Mouse (Mus musculus): Measurements from ENCODE around the gene Nprl3. TPM values are rescaled to one million over a fixed set of nuclear protein-coding genes. Genes with fewer than 3 reads are reported as not detected.
A peak's percentile ranks its signal among the peaks of the same experiment; 100 is the strongest.

Nprl3 gene
- total RNA-seq, 2 experiments from 2014 or later = 26.1 to 33.5 TPM

DNA sequence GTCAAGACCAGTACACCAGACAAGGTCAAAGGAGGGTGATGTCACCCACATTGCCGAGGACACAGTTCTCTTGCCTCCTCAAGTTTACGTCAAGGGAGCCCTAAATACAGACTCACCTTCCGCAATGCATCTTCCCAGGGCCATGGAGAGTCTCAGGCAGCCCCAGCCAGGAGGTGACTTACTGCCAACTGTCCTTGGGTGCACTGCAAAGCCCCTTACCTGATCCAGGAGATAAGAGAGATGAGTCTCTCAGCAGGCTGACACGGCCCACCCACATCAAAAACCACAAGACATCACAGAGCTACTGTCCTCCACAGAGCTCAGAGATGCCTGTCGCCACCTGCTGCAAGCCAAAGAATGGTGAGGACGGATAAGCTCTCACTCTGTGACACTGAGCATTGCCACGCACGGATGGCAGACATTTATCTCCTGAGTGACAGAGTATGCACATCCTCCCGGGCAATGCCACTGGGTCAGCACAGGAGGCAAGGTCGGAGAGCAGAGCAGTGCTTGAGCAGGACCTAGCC, 67.4 kb downstream of the Nprl3 start, which contains the start of gene Il9r:
Gene Il9r (minus strand): TSS at position 205 of the 527 bp plus-strand sequence.
- DNase-seq (ENCODE audit: low spot score in 2 of 2) = peak in 1 of 2 experiments; percentile 12

DNA sequence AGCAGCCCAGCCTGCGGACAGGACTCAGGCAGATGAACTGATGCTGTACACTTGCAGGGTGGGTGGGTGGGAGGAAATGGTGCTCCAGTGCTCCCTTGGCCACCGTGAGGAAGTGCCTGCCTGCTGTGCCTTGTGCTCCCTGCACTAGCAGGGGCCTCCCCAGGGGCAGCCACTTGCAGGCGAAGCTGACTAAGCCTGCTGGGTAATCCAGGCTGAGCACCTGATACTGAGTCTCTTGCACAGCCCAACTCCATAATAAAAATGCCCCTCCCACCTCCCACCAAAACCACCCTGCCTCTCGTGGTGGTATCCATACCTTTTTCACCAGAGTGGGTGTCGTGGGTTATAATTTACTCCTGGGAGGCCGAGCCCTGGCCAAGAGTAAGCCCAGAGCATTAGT, 68.3 kb downstream of the Nprl3 start:
- DNase-seq (ENCODE audit: low spot score in 2 of 2) = peak in 1 of 2 experiments; percentile 10

DNA sequence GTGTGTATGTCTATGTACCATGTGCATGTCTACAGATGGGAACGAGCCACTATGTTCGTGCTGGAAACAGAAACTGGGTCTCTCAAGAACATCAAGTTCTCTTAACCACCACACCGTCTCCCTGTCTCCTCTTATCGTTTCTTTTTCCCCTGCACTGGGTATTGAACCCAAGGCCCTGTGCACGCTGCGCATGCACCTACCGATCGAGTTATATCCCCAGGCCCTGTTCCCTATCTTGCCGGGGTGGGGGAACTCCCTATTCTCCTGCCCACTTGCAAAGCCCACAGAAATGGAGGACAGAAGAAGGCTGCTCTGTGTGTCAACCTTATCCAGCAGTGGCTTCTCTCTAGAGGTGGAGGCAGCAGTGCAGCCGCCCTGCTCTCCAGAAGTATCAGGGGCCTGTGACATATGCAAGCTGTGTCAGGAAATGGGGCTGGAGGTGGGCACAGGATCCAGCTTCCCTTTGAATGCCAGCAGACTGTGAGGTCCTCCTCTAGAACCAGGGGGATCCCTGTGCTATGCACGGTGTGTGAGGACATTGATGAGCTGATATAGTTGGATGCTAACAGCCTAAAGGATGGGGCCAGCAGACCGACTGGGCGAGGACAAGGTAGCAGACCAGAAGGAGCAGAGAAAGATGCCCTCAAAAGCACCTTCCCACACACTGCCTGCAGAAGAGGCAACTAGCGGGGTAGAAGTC, 69.1 kb downstream of the Nprl3 start:
- DNase-seq (ENCODE audit: low spot score in 2 of 2) = peak in 1 of 2 experiments; percentile 10

DNA sequence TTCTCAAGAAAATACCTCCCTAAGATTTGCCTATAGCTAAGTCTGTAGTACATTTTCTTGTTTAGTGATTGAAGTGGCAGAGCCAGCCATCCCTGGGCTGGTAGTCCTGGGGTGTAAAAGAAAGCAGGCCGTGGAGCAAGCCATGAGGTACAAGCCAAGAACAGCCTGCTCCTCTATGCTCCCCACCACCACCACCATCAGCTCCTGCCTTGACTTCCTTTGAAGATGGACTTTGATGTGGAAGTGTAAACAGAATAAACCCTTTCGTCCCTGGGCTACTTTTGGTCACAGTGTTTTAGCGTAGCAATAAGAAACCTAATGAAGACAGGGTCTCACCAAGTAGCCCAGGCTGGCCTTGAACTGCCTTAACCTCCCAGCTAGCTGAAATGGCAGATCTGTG, 69.7 kb downstream of the Nprl3 start:
- peak in 1 of 2 experiments; percentile 3 for DNase-seq (ENCODE audit: low spot score in 2 of 2)

DNA sequence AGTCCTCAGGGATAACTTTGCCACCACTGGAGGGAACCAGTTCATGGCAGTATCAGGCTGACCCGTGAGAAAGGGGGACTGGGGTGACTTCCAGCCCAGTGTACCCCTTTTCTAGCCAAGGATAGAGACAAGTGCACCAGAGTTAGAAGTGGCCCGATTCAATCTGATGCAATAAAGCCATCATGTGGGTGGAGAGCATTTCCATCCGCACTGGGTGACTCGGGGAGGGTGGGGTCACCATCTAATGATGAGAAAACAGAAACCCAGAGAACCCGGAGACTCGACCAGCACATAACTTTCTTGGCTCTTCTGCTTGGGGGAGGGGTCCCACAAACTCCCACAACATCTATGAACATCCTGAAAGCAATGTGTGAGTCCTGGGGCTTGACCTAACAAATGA, 70.8 kb downstream of the Nprl3 start:
- DNase-seq (ENCODE audit: low spot score in 2 of 2) = peak in 1 of 2 experiments; percentile 10

DNA sequence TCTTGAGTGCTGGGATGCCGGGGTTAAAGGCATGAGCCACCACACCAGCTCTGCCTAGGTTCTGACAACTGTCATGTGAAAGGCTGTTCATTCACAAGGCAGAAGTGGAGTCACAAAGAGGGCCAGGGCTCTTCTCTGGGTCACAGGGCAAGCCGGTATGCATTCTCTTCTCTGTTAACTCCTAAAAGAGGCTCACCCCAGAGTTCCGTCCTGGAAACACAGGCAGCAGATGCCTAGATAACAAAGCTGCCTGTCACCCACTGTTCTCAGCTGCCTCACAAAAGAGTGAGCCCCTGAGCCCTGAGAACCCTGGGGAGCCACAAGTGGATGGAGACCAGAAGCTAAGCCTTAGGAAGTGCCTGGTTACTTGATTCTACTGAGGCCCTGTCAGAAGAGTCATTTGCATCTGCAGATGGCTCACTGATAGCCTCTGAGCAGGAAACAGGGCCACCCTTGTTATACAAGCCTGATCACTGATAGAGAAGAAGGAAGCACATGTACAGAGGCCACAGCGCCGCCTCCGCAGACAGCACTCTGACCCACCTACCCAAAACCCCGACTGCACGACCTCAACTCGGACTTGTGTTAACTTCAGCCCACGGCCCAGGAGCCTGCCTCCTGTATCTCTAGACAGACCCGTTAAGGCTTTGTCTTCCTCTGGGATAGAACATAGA, 71.5 kb downstream of the Nprl3 start:
- DNase-seq (ENCODE audit: low spot score in 2 of 2) = peak in 1 of 2 experiments; percentile 8

DNA sequence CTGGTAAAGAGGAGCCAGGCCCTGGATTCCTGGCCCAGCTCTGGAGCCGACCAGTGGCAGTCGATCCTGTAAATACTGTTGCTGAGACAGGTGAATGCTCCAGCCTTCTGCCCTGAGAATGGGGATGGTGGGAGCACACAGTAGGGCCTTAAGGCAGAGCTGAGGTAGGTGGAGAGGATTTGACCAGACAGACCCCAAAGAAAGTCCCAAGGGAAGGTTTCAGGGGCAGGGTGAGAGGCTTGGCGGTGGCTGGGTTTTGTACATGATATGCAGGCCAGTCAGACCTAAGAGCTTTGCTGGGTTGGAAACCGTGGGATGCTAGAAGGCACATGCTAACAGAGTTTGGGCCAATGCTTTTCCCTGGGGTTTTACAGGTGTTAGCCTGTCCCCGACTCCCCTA, 72.9 kb downstream of the Nprl3 start:
- no peak for DNase-seq (ENCODE audit: low spot score in 2 of 2)

DNA sequence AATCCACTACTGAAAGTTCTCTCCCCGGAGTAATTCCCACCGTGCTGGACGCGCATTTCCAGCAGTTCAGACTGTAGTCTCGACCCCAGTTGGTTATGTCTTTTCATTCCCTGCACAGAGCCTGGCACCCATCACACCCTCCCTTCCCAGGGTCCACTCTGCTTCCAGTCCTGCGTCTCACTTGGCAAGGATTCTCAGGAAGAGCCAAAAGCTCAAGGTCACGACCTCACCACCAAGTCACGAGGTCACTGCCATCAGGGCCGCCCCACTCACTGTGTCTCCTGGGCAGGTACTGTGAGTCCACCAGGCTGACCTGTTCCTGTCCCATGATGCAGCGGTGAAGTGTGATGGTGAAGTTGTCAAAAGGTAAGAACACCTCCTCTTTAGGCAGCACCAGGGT, 73.4 kb downstream of the Nprl3 start:
- peak in 1 of 2 experiments; percentile 15 for DNase-seq (ENCODE audit: low spot score in 2 of 2)

DNA sequence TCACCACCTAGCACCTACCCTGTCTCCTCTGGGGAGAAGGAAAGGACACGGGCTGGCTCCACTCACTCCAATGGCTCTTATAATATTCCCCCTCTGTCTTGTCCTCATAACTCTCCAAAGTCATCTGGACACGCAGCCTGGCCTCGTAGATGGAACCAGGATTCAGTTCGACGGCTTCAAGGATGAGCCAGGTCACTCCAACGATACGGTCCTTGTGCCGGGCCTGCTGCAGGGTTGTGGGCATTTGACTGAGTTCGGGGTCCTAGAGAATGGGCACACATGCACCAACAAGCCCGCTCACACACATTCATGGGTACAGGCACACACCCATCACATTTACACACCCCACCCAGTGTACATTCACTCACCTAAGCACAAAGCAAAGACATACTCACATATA, 74.4 kb downstream of the Nprl3 start:
- no peak for DNase-seq (ENCODE audit: low spot score in 2 of 2)

DNA sequence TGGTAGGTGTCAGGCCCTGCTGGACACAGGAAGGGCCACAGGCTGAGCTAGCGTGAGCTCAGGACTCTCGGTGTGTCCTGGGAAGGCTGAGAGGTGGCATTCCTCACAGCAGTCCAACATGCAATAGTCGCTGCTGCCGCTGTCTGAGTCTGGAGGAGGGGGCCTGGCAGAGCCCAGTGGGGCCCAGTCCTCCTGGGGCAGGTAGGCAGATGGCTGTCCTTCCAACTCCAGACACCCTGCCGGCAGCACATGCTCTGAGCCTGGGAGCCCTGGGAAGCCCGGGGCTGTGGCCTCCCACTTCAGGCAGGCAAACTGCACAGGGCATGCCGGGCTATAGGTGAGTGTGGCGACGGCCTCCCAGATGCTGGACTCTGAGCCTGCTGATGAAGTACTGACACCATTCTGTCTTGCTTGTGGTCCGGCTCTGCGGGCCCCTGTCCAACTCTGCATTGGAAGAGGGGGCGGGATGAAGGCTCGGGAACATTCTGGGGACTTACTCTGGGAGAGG, 76.8 kb downstream of the Nprl3 start:
- no peak for DNase-seq (ENCODE audit: low spot score in 2 of 2)

DNA sequence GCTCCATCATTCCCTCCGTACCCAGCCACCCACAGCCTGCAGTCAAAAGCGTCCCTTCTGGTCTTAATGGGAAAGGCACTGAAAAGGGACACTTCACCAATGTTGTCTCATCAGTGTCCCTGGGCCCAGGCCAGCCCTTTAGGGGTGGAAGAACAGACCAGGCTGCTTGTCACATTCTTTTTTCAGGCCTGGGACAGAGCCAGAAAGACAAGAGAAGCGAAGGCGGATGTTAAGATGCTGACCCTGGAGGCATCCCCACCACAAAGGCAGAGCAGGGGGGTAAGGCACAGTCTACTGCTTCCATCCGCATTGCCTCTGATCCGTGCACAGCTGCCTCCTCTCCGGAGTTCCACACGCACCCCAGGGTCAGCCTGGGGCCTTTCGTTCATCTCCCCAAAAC, 77.4 kb downstream of the Nprl3 start:
- DNase-seq (ENCODE audit: low spot score in 2 of 2) = no peak

DNA sequence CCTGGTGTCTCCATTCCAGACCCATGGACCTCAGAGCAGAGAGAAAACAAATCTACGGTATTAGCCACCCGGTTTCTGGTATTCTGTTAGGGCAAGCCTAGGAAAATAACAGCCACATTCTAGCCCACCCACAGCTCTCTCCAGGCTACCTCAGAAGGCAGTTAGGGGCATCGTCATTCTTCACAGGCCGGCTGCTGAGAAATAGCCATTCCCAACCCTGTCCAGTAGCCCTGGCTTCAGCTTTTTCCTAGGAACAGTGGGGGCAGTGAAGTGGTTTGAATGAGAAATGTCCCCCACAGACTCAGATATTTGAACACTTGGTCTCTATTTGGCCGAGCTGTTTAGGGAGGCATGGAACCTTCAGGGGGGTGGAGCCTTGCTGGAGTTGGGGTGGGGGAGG, 78.1 kb downstream of the Nprl3 start:
- DNase-seq (ENCODE audit: low spot score in 2 of 2) = no peak

DNA sequence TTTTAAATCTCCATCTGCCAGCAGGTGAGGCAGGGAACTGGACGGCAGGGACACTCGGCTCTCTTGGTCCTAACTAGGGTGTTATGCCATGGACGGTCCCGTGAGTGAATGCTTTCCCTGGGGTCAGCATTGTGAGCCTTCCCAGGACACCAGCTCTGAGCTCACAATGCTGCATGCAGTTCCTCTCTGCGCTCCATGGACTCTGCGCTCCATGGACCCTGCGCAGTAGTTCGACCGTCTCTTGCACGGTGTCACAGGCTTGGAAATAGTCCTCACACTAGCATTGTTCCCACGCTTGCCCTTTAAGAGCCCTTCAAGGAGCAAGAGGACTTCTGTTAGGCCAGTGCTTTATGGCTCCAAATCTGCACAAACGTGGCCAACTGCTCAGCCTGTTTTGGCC, 78.6 kb downstream of the Nprl3 start:
- DNase-seq (ENCODE audit: low spot score in 2 of 2) = no peak

DNA sequence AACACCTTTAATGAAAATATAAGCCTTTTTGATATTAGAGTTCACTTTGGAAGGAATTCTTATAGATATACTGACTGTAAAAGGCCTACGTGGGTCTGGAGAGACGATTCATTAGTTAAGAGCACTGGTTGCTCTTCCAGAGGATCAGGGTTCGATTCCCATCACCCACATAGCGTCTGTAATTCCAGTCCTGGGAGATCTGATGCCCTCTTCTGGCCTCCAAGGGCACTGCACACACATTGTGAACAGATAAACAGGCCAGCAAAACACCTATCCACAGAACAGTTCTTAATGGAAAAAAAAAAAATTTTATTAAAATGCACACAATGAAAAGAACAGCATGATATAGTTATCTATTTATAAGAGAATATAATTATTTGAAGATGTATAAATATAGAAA, 80.3 kb downstream of the Nprl3 start:
- DNase-seq (ENCODE audit: low spot score in 2 of 2) = no peak

DNA sequence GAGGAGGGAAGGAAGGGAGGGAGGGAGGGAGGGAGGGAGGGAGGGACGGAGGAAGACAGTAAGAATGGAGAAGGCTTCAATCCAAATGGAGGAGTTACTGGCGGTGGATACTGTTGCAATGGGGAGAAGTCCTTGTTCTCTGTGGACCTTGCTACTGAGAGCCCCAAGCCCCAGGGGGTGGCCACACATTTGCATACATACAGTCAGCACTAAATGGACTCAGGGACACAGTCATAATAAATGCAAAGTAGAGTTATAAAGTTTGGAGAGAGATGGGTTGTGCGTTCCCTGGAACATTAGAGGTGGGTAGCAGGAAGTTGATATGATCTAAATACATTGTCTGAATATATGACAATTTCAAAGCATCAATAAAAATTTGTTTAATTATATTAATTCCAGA, 81.5 kb downstream of the Nprl3 start:
- no peak for DNase-seq (ENCODE audit: low spot score in 2 of 2)

DNA sequence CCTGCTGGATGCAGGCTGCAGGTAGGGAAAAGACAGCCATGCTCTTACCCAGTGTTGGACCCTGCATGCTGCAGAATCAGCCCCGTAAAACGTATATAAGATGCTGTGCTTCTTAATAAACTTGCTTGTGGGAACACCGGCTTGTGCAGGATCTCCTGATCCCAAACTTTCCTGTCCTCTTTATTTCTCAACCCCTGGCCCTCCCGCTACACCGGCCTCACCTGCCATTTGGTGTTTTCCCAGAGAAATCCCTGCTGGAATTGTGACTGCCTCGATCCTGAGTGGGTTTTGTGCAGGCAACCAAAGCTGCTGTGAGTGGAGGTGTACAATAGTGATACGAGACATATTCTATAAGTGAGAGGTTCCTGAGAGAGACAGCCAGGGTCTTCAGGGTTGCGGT, 83.0 kb downstream of the Nprl3 start:
- no peak for DNase-seq (ENCODE audit: low spot score in 2 of 2)

DNA sequence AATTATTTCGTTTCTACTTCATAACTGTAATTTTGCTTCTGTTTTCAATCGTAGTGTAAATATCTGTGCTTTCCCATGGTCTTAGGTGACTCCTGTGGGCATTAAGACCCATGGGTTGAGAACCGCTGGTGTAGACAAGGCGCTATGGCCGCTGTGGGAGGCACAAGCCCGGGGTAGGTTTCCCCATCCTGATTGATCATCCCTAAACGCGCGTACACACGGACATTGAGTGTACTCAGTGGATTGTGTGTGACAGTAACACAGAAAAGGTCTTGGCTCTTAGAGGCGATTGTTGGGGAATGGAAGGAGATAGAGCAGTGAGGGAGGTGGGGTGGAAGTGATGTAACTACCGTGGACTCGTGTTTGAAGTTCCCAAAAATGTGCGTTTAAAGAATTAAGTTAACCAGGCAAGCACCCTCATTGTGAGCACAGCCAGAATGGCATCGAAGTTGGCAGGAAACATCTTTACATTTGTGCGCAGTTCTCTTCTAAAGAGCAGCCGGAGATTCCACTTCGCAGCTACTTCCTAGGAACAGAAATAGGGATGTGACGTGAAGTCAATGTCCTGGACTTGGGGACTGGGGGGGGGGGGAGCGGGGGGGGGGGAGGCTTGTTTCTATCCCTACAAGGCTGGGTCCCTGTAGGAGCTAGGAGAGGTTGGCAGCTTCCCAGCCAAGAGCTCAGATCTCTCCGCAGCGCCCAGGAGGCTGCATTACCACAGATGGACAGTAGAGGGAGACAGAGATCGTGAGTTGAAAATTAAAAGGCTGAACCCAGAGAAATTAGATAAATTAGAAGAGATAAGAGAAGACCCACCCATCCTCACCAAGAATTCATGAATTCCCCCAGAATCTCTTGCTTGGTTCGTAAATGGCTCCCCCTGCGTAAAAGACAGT, 85.3 kb downstream of the Nprl3 start:
- DNase-seq (ENCODE audit: low spot score in 2 of 2) = peak; percentile 76 to 83

DNA sequence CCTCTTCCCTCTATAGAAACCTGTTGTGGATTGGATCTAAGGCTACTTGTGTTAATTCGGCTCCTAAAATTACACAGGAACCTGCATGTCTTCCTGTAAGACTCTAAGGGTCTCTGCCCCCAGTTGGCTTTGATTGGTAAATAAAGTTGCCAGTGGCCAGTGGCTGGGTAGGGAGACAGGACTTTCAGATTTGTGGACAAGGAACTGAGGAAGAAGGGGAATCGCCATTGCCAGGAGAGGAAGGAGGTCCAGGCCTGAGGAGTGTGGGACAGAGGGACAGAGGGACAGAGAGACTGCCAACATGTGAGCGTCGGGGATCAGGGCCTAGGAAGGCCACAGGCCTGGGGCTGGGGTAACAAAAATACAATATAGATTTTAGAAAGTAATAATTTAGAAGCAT, 86.3 kb downstream of the Nprl3 start:
- peak in 1 of 2 experiments; percentile 5 for DNase-seq (ENCODE audit: low spot score in 2 of 2)

DNA sequence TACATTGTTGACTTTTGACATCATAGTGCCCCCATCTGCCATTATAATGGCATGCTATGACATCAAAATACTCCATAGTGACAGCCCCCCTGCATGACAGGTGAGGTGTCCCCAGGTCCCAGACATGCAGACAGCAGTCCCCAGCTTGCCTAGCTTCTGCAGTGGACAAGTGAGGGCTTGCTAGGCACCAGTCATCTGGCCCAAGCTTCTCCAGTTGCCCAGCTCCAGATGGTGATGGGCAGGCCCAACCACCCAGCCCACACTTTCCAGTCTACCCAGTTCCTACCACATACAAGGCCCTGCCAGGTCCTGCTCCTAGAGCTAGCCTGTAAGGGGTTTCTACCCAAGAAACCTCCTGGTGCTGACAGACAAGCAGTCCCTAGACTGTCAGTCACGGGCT, 89.0 kb downstream of the Nprl3 start:
- DNase-seq (ENCODE audit: low spot score in 2 of 2) = no peak
